Mouse (Mus musculus) ES-Bruce4 (cell line): ENCODE results near the gene Thy1.

Source experiments
- CTCF ChIP-seq: IDR thresholded peaks from one replicate; pipeline ENCODE4 v1.8.1; 2011; ENCODE audit warnings: low read depth, low read length
- EP300 ChIP-seq: IDR thresholded peaks from 2 replicates; pipeline ENCODE4 v1.6.1; 2011; ENCODE audit warnings: low read depth, low read length; ENCODE audit not compliant: insufficient read depth
- POLR2A ChIP-seq: IDR thresholded peaks from one replicate; pipeline ENCODE4 v1.8.1; 2011; ENCODE audit warnings: low read length; ENCODE audit not compliant: insufficient read depth

DNA sequence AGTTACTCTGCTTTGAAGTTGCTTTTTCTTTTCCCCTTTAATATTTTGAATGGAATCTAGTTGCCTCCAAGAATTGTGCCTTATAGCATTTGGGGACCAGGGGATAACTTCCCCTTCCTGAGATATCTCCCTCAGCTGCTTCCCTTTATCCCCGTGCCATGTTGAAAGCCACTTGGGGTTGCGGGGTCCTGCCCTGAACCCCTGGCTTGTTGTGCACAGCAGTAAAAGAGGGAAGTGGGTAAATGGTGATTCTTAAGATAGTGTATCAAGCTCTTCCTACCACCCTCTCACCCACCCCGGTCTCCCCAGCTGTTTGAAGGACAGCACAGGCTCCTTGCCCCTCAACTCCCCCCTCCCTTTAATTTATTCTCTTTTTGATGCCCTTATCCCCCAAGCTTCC is 51.6 kb downstream of the Thy1 start:
- TF ChIP-seq POLR2A (no peak), CTCF (no peak), EP300 (no peak)
